Mouse (Mus musculus) kidney, postnatal 25 days (tissue): ENCODE results near the gene Il6st.
"Not testable (repeated sequence)": the region's sequence is repeated elsewhere in the genome, so short reads cannot be mapped to it uniquely, and the experiment has no call there.

Experiments used
- DNase-seq, 2 experiments: peaks; one replicate each; pipeline ENCODE4 v3.0.0; 2021; ENCODE audit warnings: mixed read lengths in 2 of 2

The Il6st gene

GRCm38 (mm10) chr13:112463868-112464625, at the start of gene Il6st:
Gene Il6st, plus strand, starts transcription at chr13:112464070.
- DNase-seq = peak; percentile 98 to 99

- DNase-seq = no peak
These were observed 48.0 kb upstream of the Il6st start for GRCm38 (mm10) chr13:112415896-112416295.

GRCm38 (mm10) chr13:112416410-112417162, 47.3 kb upstream of the Il6st start:
- DNase-seq = no peak

- peak in 1 of 2 experiments; percentile 18 for DNase-seq
These were observed 46.7 kb upstream of the Il6st start for GRCm38 (mm10) chr13:112417163-112417523.

GRCm38 (mm10) chr13:112417861-112418423, 45.9 kb upstream of the Il6st start:
- no peak for DNase-seq

- DNase-seq = no peak
These were observed 45.3 kb upstream of the Il6st start for GRCm38 (mm10) chr13:112418595-112418994.

- DNase-seq = no peak
These were observed 39.7 kb upstream of the Il6st start for GRCm38 (mm10) chr13:112424212-112424611.

- DNase-seq = no peak
These were observed 39.2 kb upstream of the Il6st start for GRCm38 (mm10) chr13:112424635-112425034.

GRCm38 (mm10) chr13:112425181-112425654, 38.7 kb upstream of the Il6st start:
- no peak for DNase-seq

GRCm38 (mm10) chr13:112426265-112427135, 37.4 kb upstream of the Il6st start:
- DNase-seq = no peak

GRCm38 (mm10) chr13:112427136-112427470, 36.8 kb upstream of the Il6st start:
- not testable (repeated sequence) for DNase-seq

GRCm38 (mm10) chr13:112427521-112427920, 36.3 kb upstream of the Il6st start:
- no peak for DNase-seq

- no peak for DNase-seq
These were observed 30.6 kb upstream of the Il6st start for GRCm38 (mm10) chr13:112433271-112433670.

- DNase-seq = no peak
These were observed 28.4 kb upstream of the Il6st start for GRCm38 (mm10) chr13:112435241-112436075.

GRCm38 (mm10) chr13:112436288-112436687, 27.6 kb upstream of the Il6st start:
- DNase-seq = no peak

GRCm38 (mm10) chr13:112438001-112438868, 25.6 kb upstream of the Il6st start:
- DNase-seq = no peak

- no peak for DNase-seq
These were observed 24.6 kb upstream of the Il6st start for GRCm38 (mm10) chr13:112439105-112439818.

GRCm38 (mm10) chr13:112439917-112440361, 23.9 kb upstream of the Il6st start:
- peak; percentile 68 to 74 for DNase-seq

- DNase-seq = no peak
These were observed 23.2 kb upstream of the Il6st start for GRCm38 (mm10) chr13:112440668-112441067.
